Mouse (Mus musculus) forebrain, embryonic 15.5 days (tissue): ENCODE data around the gene Klk11. TPM values are rescaled to one million over a fixed set of nuclear protein-coding genes. Genes with fewer than 3 reads are reported as not detected.

Experiments used
- ATAC-seq: fragments of 200-750 bp; cut with Nextera tagmentation; replicated peaks from 2 replicates; pipeline ENCODE4 v1.8.0; 2017; ENCODE audit warnings: mild to moderate bottlenecking, moderate TSS enrichment, moderate library complexity
- H3K27ac ChIP-seq: fragments of 300-500 bp; sonication (generic); replicated peaks from 2 replicates; pipeline ENCODE4 v1.5.1; 2015; ENCODE audit warnings: mild to moderate bottlenecking, inconsistent platforms
- H3K27me3 ChIP-seq: fragments of 300-500 bp; sonication (generic); 2 replicates; pipeline ENCODE4 v1.6.1; 2015; ENCODE audit warnings: inconsistent platforms
- H3K36me3 ChIP-seq: fragments of 300-500 bp; sonication (generic); 2 replicates; pipeline ENCODE4 v1.6.1; 2015; ENCODE audit warnings: mild to moderate bottlenecking, inconsistent platforms
- H3K4me1 ChIP-seq: fragments of 300-500 bp; sonication (generic); 2 replicates; pipeline ENCODE4 v1.6.1; 2015; ENCODE audit warnings: inconsistent platforms
- H3K4me2 ChIP-seq: fragments of 300-500 bp; sonication (generic); replicated peaks from 2 replicates; pipeline ENCODE4 v1.6.1; 2015; ENCODE audit warnings: mild to moderate bottlenecking, inconsistent platforms
- H3K4me3 ChIP-seq: fragments of 300-500 bp; sonication (generic); 2 replicates; pipeline ENCODE4 v1.5.1; 2015; ENCODE audit warnings: mild to moderate bottlenecking, inconsistent platforms
- H3K9ac ChIP-seq: fragments of 300-500 bp; sonication (generic); replicated peaks from 2 replicates; pipeline ENCODE4 v1.6.1; 2015; ENCODE audit warnings: mild to moderate bottlenecking, inconsistent platforms
- H3K9me3 ChIP-seq: fragments of 300-500 bp; sonication (generic); 2 replicates; pipeline ENCODE4 v1.6.1; 2016; ENCODE audit warnings: inconsistent platforms
- WGBS: fragments of 180-500 bp; shearing (Covaris S2); methylation state at CpG from one replicate; pipeline ENCODE4 v1.1.7; 2015; ENCODE audit warnings: mixed read lengths; 5-methylcytosine and 5-hydroxymethylcytosine counted together
- polyA plus RNA-seq: library from polyadenylated mRNA; unstranded; fragments of >200 nt; fragmentation: Nextera tagmentation; extraction: Ambion mirVana; gene quantifications from 2 replicates; pipeline ENCODE4 v1.2.1, GENCODE M21; 2015

The Klk11 gene
- polyA plus RNA-seq, 1 experiment from 2014 or later = not detected

- Histone ChIP-seq H3K4me2 (no peak overlapping the region), H3K9me3 (no peaks in the 10 kb centered on the region), H3K4me1 (peaks cover 5% of the 10 kb centered on the region), H3K9ac (no peak overlapping the region), H3K36me3 (no peaks in the 10 kb centered on the region), H3K27me3 (0 out of 2 replicates have a peak, but pooled peaks cover 4% of the 10 kb centered on the region), H3K27ac (no peak overlapping the region), H3K4me3 (no peak overlapping the region)
- 93% methylated on average over 10 of the region's 10 CpGs for WGBS
- ATAC-seq = no peak
Measured at GRCm38 (mm10) chr7:43778176-43778970, 4.0 kb downstream of the Klk11 start.

GRCm38 (mm10) chr7:43780241-43780640, 5.8 kb downstream of the Klk11 start:
- H3K4me3 ChIP-seq = no peak overlapping the region
- peaks cover 5% of the 10 kb centered on the region for H3K4me1 ChIP-seq
- no peak overlapping the region for H3K27ac ChIP-seq
- H3K36me3 ChIP-seq = no peaks in the 10 kb centered on the region
- no peak for ATAC-seq
- H3K9ac ChIP-seq = no peak overlapping the region
- WGBS = 65% methylated on average over 6 of the region's 6 CpGs
- no peak overlapping the region for H3K4me2 ChIP-seq
- no peaks in the 10 kb centered on the region for H3K9me3 ChIP-seq
- H3K27me3 ChIP-seq = 0 out of 2 replicates have a peak, but pooled peaks cover 4% of the 10 kb centered on the region

- Histone ChIP-seq H3K4me2 (no peak within 1 kb of the TSS), H3K36me3 (no peaks in the 10 kb centered on the region), H3K4me1 (peaks cover 5% of the 10 kb centered on the region), H3K27ac (no peak within 1 kb of the TSS), H3K4me3 (no peak within 1 kb of the TSS), H3K9me3 (no peaks in the 10 kb centered on the region), H3K27me3 (0 out of 2 replicates have a peak, but pooled peaks cover 4% of the 10 kb centered on the region), H3K9ac (no peak within 1 kb of the TSS)
- ATAC-seq = no peak
- 45% methylated on average over 5 of the region's 5 CpGs for WGBS
Measured at GRCm38 (mm10) chr7:43780746-43781145, 6.3 kb downstream of the Klk11 start, which contains the start of gene Klk10. Klk10 (plus strand) TSS chr7:43781035.

- Histone ChIP-seq H3K27me3 (0 out of 2 replicates have a peak, but pooled peaks cover 4% of the 10 kb centered on the region), H3K4me2 (no peak overlapping the region), H3K4me3 (no peak overlapping the region), H3K4me1 (peaks cover 5% of the 10 kb centered on the region), H3K27ac (no peak overlapping the region), H3K36me3 (no peaks in the 10 kb centered on the region), H3K9ac (no peak overlapping the region), H3K9me3 (no peaks in the 10 kb centered on the region)
- no peak for ATAC-seq
- 92% methylated on average over 11 of the region's 11 CpGs for WGBS
Measured at GRCm38 (mm10) chr7:43781541-43781940, 7.1 kb downstream of the Klk11 start.

GRCm38 (mm10) chr7:43782275-43783265, 8.2 kb downstream of the Klk11 start:
- peak overlapping the region; percentile 69 for H3K4me2 ChIP-seq
- H3K36me3 ChIP-seq = no peaks in the 10 kb centered on the region
- peaks cover 5% of the 10 kb centered on the region for H3K4me1 ChIP-seq
- 0 out of 2 replicates have a peak, but pooled peaks cover 4% of the 10 kb centered on the region for H3K27me3 ChIP-seq
- ATAC-seq = peak; percentile 59
- peak overlapping the region; percentile 43; the same call in 1 of the 2 replicates for H3K9ac ChIP-seq
- no peaks in the 10 kb centered on the region for H3K9me3 ChIP-seq
- no peak overlapping the region for H3K27ac ChIP-seq
- 7% methylated on average over 36 of the region's 36 CpGs for WGBS
- peak overlapping the region; percentile 34 for H3K4me3 ChIP-seq

- Histone ChIP-seq H3K9ac (no peak overlapping the region), H3K27me3 (0 out of 2 replicates have a peak, but pooled peaks cover 4% of the 10 kb centered on the region), H3K4me1 (peaks cover 5% of the 10 kb centered on the region), H3K27ac (no peak overlapping the region), H3K4me2 (no peak overlapping the region), H3K9me3 (no peaks in the 10 kb centered on the region), H3K4me3 (no peak overlapping the region), H3K36me3 (no peaks in the 10 kb centered on the region)
- no peak for ATAC-seq
- WGBS = 91% methylated on average over 1 of the region's 1 CpGs
Measured at GRCm38 (mm10) chr7:43785286-43785685, 10.9 kb downstream of the Klk11 start.

- H3K4me2 ChIP-seq = no peak overlapping the region
- no peak overlapping the region for H3K4me3 ChIP-seq
- H3K27ac ChIP-seq = no peak overlapping the region
- WGBS = 67% methylated on average over 3 of the region's 3 CpGs
- no peaks in the 10 kb centered on the region for H3K9me3 ChIP-seq
- H3K27me3 ChIP-seq = 0 out of 2 replicates have a peak, but pooled peaks cover 3% of the 10 kb centered on the region
- no peak overlapping the region for H3K9ac ChIP-seq
- no peak for ATAC-seq
- no peaks in the 10 kb centered on the region for H3K36me3 ChIP-seq
- H3K4me1 ChIP-seq = no peaks in the 10 kb centered on the region
Measured at GRCm38 (mm10) chr7:43788096-43788495, 13.7 kb downstream of the Klk11 start.

GRCm38 (mm10) chr7:43789295-43789694, 14.9 kb downstream of the Klk11 start:
- H3K9me3 ChIP-seq = no peaks in the 10 kb centered on the region
- 0 out of 2 replicates have a peak, but pooled peaks cover 3% of the 10 kb centered on the region for H3K27me3 ChIP-seq
- no peaks in the 10 kb centered on the region for H3K36me3 ChIP-seq
- no peak overlapping the region for H3K27ac ChIP-seq
- H3K4me2 ChIP-seq = no peak overlapping the region
- 74% methylated on average over 2 of the region's 2 CpGs for WGBS
- no peak for ATAC-seq
- no peak overlapping the region for H3K4me3 ChIP-seq
- no peak overlapping the region for H3K9ac ChIP-seq
- no peaks in the 10 kb centered on the region for H3K4me1 ChIP-seq

GRCm38 (mm10) chr7:43791591-43791990, 17.2 kb downstream of the Klk11 start, which contains the start of gene Klk9:
Klk9 (plus strand) TSS chr7:43791891.
- Histone ChIP-seq H3K4me3 (no peak within 1 kb of the TSS), H3K4me2 (no peak within 1 kb of the TSS), H3K9me3 (no peaks in the 10 kb centered on the region), H3K27ac (no peak within 1 kb of the TSS), H3K27me3 (peaks cover 20% of the 10 kb centered on the region; the same call in 1 of the 2 replicates), H3K4me1 (peaks cover 6% of the 10 kb centered on the region), H3K36me3 (no peaks in the 10 kb centered on the region), H3K9ac (no peak within 1 kb of the TSS)
- WGBS = 77% methylated on average over 7 of the region's 7 CpGs
- ATAC-seq = no peak

GRCm38 (mm10) chr7:43796355-43796754, 22.0 kb downstream of the Klk11 start:
- peak overlapping the region; percentile 80 for H3K4me2 ChIP-seq
- peak overlapping the region; percentile 55 for H3K9ac ChIP-seq
- H3K27me3 ChIP-seq = peaks cover 32% of the 10 kb centered on the region
- no peaks in the 10 kb centered on the region for H3K9me3 ChIP-seq
- peak overlapping the region; percentile 52 for H3K4me3 ChIP-seq
- peaks cover 20% of the 10 kb centered on the region for H3K4me1 ChIP-seq
- WGBS = 7% methylated on average over 8 of the region's 8 CpGs
- H3K36me3 ChIP-seq = no peaks in the 10 kb centered on the region
- no peak overlapping the region for H3K27ac ChIP-seq
- no peak for ATAC-seq

- no peak within 1 kb of the TSS for H3K27ac ChIP-seq
- H3K4me3 ChIP-seq = peak within 1 kb of the TSS; percentile 52
- under 1% methylated on average over 28 of the region's 28 CpGs for WGBS
- peaks cover 20% of the 10 kb centered on the region for H3K4me1 ChIP-seq
- H3K9ac ChIP-seq = peak within 1 kb of the TSS; percentile 55
- peak within 1 kb of the TSS; percentile 80 for H3K4me2 ChIP-seq
- H3K27me3 ChIP-seq = peaks cover 32% of the 10 kb centered on the region
- H3K36me3 ChIP-seq = no peaks in the 10 kb centered on the region
- ATAC-seq = peak; percentile 30
- H3K9me3 ChIP-seq = no peaks in the 10 kb centered on the region
Measured at GRCm38 (mm10) chr7:43797333-43797769, 22.9 kb downstream of the Klk11 start, which contains the start of gene Klk8. Klk8 (plus strand) TSS chr7:43797577.
